Mouse (Mus musculus) E14TG2a.4 (cell line): ENCODE measurements around the gene Tmc5.

Source experiments
- CTCF ChIP-seq: conservative IDR thresholded peaks from 2 replicates; pipeline ENCODE4 v1.5.1; 2014; ENCODE audit warnings: low read length
- NANOG ChIP-seq: IDR thresholded peaks from 2 replicates; pipeline ENCODE4 v1.6.1; 2014; ENCODE audit warnings: borderline replicate concordance, low read length, mixed read lengths
- POU5F1 ChIP-seq: IDR thresholded peaks from 2 replicates; pipeline ENCODE4 v1.6.1; 2014; ENCODE audit warnings: low read length, borderline replicate concordance

GRCm38 (mm10) chr7:118578269-118578668 lies 18.8 kb upstream of the Tmc5 start:
- TF ChIP-seq CTCF (no peak), POU5F1 (no peak), NANOG (no peak)
